Mouse (Mus musculus) layer of hippocampus, adult 9-11 months (tissue): ENCODE results near the gene Jup.

Source experiments
- DNase-seq: peaks from one replicate; pipeline ENCODE4 v3.0.0; 2022

Jup gene

DNA sequence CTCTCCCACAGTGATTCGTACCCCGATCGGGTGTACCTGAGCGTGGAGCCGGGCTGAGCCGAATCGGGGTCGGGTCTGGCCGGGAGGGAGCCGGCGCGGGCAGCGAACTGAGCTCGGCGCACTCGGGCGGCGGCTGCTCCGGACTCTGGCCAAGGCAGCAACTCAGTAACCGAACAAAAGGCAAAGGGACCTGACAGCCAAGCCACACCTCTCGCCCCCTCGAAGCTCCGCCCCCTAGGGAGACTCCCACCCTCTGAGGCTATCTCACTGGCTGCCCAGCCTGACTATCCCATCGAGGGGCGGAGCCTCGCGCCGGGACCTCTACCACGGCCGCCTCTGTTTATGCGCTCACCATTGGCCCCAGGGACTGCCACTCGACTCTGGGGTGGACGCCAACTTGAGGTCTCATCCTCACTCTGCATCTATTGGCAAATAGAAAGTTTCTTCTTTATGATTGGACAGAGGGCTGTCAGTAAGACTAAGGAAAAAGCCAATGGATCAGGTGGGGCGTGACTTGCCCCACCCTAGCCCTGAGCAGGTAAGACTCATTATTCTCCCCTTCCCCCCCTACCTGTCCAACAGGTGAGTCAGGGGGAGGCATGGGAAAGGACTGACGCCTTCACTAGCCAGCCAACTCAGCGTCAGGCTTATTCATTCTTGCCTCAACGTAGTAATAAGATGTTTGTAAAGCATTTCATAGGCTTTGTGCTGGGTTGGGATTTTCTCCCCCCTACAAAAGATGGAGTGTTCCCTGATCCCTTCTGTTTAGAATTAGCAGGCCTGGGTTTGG lies at the start of gene Jup:
Gene Jup (minus strand): TSS at position 164 of the 790 bp plus-strand sequence.
- peak; percentile 100 for DNase-seq

DNA sequence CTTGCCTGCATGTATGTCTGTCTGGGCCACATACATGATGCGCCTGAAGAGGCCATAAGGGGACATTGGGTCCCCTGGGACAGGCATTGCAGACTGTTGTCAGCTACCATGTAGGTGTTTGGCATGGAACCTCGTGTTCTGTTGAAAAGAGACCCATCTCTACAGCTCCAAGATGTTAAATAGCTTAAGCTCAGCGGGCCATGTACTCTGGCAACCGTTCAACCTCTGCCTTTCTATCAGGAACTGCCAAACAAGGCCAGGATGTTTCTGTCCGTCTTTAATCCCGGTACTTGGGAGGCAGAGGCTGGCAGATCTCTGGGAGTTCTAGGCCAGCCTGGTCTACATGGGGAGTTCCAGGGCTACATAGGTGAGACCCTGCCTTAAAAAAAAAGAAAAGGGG lies 45.1 kb upstream of the Jup start:
- no peak for DNase-seq

DNA sequence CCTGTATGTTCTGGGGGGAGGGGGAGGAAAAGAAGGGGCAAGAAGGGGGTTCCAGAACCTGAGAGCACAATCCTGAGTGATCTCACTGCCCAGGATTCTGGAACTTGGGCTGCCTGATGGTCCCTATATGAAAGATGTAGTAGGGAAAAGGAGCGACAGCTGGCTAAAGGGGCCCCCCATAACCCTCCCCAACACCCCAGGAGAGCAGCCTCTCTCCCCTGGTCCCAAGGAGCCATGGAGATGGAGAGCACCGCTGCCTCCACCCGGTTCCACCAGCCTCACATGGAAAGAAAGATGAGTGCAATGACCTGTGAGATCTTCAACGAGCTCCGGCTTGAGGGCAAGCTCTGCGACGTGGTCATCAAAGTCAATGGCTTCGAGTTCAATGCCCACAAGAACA lies 44.2 kb upstream of the Jup start, which contains the start of the genes Nt5c3b and Klhl10:
Gene Nt5c3b (minus strand): TSS at position 12 of the 400 bp plus-strand sequence.
Gene Klhl10 (plus strand): TSS at position 121 of the 400 bp plus-strand sequence.
- no peak for DNase-seq

DNA sequence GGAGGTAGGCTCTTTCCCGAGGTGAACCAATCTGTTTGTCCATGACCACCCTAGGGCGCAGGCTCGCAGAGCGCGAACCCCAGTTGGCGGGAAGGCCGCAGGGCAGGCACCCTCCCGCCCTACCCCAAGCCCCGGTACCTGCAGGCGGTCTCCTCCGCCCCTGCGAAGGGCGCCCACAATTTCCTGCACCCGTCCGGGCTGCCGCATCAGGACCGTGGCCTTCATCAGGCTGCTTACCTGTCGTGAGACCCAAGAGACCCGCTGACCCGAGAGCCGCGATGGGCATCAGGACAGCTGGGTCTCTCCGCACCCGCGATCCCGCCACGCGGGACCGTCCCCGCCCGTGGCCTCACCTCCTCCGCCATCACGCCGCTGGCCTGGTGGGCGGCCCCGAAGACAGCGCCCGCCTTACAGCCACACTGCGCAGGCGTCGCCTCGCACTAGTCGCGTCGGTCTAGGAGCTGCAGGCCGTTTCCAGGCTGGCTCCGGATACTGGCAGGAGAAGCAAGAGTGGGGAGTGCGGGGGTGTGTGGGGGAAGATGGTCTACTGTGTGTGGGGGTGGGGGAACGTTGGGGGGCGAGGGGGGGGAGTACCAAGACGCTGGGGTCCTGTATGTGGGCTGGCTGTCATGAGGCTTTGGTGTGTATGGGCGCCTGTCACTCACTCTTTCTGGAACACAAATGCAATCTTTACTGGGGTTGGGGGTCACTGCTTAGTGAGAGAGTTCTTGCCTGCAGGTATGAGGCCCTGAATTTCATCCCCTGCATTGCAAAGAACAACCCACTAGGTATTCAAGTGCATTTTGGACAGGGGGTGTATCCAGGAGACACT lies 43.3 kb upstream of the Jup start:
- DNase-seq = peak; percentile 79

DNA sequence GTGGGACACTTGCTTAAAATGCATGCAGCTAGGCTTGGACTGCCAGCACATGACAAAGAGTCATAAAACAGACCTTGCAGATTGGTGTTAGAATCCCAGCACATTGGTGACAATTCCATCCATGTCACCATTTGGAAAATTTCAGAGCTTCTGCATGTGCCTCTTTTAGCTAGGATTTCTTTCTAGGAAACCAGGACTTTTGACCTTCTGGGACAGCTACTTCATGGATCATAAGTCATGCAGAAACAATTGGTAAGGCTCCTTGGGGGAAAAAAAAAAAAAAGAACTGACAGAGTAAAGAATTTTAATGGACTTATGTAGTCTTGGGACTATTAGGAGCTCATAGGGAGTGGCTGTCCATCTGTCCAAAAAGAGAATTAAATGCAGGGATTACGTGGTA lies 40.3 kb upstream of the Jup start:
- DNase-seq = no peak

DNA sequence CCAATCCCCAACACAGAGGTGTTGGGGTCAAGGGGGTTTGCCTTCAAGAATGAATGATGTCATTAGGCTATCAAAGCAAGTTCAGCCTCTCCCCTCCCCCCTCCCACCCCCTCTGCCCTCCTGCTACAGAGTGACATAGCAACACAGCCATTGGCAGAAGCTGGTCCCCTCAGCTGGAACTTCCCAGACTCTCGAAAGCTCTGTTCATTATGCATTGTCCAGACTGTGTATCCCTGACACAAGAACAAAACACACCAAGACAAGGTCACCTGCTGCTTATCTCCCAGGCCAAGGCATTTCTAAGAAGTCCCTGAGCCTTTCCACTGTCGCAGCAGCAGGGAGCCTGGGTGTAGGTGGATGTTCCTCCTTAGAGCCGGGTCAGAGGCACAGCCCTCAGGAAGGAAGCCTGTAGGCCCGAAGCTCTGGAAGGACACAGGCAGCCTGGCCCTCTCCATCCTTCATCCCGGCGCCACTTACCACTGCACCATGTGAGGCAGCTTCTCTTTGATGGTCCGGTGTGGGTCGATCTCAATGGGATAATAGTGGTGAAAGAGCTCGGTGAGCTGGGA lies 38.2 kb upstream of the Jup start:
- DNase-seq = no peak

DNA sequence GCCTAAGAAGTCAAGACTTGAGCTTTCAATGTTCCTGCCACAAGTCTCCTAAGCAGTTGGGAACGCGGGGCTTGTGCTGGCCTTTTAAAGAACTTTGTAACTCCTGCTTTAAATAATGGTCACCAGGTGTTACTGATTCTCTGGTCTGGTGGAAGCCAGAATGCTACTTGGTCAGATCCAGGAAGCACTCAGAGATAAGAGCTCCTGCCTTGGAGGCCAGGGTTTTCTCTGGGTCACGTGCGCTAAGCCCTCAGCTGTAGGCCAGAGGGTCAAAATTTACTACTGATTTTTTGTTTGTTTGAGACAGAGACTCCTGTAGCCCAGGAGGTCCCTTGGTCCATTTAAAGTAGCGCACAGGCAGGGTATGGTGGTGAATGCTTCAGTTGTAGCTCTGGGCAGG lies 34.4 kb upstream of the Jup start:
- DNase-seq = no peak

DNA sequence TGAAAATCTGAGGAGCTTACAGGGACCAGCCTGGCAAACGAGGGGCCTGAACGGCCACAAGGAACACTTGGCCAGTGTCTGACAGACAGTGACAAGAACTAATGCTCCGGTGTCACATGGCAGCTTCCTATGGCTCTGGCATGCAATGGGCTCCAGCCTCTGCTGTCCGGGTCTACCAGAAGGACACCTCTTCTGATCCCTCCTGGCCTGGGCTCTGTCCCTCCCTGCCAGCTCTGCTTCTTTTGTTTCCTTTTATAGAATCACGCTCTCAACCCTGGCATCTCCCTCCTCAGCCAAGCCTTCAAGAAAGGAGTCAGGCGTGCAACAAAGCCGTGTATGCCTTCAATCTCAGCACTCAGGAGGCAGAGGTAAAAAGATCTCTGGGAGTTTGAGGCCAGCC lies 32.5 kb upstream of the Jup start:
- no peak for DNase-seq

DNA sequence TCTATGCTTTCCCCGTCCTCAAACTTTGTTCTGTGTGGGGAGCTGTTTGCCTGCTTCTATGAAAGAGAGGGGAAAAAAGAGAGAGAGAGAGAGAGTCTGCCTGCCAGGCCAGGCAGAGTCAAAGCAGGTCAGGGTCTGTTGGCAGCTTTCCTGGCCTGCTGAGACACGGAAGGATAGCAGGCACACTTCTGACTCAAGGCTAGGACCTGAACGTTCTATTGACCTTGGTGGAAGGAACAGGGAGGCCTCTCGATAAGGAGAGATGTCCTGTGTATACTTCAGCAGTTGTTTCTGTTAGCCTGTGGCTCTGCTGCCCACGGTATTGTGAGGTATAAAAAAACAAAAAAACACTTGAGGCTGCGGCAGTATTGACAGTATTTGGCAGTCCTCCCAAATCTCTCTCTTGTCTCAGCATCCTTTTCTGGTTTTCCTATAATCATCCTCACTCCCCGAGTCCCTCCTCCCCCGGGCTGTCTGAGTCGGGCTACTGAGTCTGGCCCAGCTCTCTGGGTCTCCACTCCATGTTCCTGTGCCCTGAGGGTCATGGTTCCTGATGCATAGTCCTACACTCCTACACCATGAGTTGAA lies 31.1 kb upstream of the Jup start:
- no peak for DNase-seq

DNA sequence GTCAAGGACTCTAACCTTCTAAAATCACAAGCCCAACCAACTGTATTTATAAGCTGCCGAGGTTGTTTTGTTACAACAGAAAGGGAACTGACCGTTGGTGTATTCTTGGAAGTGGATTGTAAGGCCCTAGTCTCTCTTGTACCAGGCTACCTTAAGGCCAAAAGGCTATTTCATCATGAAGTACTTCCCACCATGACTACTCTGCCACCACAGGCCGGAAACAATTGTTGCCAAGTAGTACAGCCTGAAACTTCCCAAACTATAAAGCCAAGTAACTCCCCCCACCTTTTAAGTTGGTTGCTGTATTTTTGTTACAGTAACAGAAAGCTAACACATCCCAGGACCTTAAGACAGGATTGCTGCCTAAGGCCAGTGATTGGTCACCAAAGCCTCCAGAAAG lies 29.3 kb upstream of the Jup start:
- no peak for DNase-seq

DNA sequence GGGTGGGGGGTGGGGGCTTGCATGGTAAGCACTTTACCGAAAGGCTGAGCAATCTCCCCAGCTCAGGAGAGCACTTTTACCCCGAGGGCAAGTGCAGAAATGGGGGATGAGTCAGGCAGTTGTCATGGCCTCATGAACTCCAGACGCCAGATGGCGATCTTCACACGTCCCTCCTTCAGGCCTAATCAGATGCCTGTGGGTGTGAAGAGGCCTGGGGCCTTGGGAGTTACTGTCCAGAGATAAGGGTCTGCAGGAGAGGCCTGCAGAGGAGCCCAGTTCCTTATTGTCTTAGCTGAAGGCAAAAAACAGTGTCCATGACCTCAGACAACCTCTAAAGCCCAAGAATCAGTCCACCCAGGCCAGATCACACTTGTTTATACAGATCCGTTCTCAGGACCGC lies 28.3 kb upstream of the Jup start:
- peak; percentile 67 for DNase-seq

DNA sequence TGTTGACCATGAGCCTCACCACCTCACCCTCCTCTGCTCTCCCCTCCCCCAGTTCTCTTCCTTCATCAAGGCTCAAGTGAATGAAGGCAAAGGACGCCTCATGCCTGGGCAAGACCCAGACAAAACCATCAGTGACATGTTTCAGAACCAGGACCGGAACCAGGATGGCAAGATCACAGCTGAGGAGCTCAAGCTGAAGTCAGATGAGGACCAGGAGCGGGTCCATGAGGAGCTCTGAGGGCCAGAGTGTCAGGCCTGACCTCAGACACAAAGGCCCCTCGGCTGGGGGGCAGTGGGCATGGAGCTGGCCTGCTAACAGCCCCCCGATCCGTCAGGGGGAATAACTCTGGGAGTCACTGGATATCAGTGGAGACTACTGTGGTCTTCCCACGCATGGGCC lies 26.3 kb upstream of the Jup start:
- DNase-seq = no peak

DNA sequence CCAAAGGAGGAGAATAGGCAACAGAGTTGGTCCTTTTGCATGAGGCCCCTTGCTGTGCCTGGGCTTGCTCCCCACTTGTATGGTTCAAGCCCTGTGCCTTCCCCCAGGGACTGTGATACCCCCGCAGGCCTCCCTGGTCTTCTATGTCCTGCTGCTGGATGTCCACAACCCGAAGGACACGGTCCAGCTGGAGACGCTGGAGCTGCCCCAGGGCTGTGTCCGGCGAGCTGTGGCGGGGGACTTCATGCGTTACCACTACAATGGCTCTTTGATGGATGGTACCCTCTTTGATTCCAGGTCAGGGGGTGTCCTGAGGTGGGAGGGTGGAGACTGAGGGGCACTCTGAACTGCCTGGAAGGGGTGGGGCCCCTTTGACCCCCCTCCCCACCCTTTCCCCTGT lies 24.0 kb upstream of the Jup start:
- no peak for DNase-seq

DNA sequence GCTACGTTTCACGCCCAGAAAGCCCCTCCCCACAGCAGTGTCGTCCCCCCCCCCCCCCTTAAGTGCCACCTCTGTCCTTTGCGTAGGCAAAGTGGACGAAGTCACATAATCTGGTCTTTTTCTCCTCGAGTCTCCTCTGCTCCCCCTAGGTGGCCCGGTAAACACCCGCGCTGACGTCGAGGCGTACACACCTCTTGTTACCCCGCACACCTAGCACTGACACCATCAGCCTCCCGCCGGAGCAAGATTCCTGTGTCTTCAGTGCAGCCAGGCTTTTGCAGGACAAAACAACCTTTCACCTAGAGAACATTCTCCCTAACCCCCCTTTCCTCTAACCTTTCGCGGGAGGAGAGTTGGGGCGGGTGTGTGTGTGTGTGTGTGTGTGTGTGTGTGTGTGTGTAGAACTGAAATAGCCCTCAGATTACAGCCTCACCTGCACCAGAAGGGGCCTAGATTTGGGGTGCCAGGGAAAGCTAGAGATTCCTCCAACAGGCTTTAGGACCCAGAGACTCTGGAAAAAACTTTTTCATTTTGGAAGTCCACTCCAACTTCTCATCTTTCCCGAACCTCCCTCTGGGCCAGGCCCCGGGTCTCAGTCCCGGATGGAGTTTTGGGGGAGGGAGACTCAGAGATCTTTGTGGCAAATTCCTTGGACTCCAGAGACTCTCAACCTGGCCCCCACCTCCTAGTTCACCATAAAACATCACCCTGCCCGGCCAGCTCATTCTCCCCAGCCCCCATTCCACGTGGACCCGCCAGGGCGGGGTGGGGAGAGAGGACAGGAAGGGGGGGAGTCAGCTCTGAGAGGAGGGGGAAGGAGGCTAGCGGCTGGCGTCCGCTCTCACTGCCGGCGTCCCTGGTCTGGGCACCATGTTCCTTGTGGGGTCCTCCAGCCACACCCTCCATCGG lies 17.6 kb upstream of the Jup start, which contains the start of gene Fkbp10:
Gene Fkbp10 (plus strand): TSS at position 784 of the 909 bp plus-strand sequence.
- no peak for DNase-seq

DNA sequence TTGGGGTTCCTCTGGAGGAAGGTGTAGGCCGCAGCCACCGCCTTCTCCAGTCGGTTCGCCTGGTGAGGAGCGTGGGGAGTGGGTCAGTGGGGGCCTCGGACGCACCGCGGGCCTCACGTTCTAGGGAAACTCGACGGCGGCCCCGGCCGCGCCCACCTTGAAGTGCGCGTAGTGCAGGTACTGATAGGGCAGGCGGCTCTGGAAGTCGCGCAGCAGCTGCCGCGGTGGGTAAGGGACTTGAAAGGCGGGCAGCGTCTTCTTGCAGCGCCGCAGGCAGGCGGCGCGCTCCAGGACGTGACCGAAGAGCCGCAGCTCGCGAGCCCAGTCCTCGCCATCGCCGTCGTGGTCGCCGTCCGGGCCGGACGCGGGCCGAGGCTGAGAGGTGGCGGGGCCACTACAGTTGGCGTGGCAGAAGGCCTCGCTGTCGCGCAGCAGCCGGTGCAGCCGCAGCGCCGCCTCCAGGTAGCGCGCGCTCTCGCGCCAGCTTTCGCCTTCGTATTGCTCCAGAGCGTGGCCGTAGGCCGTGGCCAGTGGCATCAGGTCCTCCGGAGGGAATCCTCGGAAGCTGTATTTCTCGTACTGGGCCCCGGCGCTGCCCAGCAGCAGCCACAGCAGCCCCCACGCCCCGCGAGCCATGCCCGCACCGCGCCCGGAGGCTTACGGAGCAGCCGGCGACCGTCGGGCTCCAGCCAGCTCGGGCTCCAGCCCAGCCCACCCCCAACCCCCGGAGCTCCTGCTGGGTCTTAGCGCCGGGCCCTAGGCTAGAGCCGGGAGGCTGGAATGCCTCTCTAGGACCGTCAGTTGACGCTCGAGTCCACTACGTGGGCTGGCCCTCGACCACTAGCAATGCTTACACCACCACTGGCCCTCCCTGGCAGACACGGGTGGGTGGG lies 16.7 kb upstream of the Jup start, which contains the start of gene P3h4:
Gene P3h4 (minus strand): TSS at position 816 of the 893 bp plus-strand sequence.
- DNase-seq = no peak

DNA sequence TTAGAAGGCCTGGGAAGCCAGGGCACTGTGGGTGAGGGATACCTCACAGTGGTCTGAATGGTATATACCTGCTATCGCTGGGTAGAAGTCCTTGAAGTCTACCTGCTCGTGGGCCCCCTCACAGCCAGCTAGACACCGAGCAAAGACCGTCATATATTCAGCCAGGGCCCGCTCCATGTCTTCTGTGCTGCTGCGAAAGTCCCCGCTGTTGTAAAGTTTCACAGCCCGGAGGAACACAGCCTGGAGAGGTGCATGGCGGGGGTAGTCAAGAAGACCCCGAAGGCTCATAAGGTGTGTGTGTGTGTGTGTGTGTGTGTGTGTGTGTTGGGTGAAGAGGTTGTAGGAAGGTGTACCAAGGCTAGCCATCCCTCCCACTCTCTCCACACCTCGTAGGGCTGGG lies 16.0 kb upstream of the Jup start:
- DNase-seq = no peak

DNA sequence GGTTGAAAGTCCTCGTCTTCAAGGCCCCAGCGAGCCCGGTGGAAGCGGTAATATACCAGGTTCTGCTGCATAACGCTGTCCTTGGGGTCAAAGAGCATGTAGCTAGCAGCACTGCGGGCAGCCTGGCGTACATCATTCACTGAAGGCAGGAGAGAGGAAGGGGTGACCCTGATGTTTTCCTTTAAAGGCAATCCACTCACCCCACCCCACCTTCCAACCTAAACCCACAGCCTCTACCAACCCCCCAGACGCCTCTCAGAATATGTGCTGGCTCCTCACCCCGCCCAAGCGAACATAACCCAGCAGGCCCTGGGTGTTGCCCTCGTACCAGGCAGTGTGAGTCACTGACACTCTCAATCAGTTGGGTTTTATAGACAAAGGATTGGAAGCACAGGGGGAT lies 14.2 kb upstream of the Jup start:
- peak; percentile 58 for DNase-seq

DNA sequence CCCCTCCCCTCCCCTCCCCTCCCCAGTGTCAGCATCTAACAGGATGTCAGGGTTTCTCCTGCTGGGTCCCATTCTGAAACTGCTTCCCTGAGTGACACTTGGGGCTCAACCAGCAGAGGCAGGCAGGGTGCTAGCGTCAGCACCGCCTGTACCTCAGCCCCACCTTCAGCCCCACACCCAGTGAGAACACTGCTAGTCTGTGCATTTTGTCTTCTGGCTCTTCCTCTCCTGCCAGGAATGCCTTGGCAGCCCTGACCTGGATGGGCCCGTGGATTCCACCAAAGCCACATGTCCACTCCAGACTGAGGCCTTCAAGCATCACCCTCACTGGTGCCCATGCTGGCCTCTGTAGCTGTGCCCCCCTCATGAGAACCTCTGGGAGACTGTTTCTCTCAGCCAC lies 12.1 kb upstream of the Jup start:
- DNase-seq = no peak

DNA sequence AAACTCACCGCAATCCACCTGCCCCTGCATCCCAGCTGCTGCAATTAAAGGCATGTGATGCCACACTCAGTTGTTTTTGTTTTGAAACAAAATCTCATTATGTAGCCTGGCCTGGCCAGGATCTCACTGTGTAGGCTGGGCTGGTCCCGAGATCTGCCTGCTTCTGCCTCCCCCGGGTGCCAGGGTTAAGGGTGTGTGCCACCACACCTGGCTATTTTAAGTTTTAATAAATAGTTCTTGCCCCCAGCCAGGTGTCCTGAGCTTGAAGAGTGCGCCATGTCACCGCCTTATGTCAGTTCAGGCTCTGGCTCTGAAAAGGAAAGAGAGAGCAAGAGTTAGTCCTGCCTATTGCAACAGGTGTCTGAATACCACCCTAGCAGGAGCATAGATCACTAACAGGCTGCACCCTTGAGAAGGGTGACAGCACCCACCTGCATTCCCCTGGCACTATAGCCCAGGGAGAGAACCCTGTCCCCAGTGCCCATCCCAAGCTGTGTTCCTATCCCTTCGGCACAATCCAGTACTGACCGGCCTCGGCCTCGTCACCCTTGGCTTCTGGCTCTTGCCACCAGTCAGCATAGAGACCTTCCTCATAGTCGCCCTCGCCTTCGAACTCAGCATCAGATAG lies 11.4 kb upstream of the Jup start:
- no peak for DNase-seq

DNA sequence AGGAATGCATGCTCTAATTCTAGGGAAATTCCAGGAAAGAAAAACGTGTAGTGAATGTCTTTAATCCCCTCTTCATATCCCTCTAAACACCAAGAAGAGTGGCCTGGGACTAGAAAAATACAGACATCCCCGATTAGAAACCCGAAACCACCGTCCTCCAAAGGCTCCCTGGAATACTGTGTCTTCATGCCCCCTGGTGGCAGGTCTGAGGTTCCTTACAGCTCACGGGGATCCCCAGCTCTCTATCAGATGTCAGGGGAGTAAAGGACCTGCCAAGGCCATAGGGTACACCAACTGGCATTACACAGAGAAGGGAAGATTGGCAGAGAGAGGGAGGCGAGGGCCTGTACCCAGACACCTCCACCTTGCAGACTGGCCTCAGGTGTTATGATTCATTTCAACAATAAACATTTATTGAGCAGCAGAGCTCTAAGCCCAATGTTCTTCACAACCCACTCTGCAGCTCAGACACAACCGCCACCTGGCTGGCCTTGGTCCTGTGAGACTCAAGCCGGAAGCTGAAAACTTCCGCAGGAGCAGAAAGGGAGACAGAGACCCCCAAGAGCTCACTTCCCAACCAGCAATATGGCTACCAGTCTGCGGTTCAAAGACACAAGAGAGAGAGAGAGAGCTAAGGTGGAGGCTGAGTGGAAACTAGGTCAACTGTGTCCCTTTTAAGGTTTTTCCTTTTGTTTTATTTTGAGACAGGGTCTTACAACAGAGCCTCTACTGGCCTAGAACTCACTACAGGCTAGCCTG lies 10.7 kb upstream of the Jup start:
- no peak for DNase-seq
